Mouse (Mus musculus): ENCODE results near the gene Prr3. TPM values are rescaled to one million over a fixed set of nuclear protein-coding genes. Genes with fewer than 3 reads are reported as not detected.
A peak's percentile ranks its signal among the peaks of the same experiment; 100 is the strongest.
"Not testable (repeated sequence)": the region's sequence is repeated elsewhere in the genome, so short reads cannot be mapped to it uniquely, and the experiment has no call there.

The Prr3 gene
- total RNA-seq (2021): 10 to 100 TPM; 47.7 to 53.8 TPM

GRCm38 (mm10) chr17:35979401-35980362 is at the start of gene Prr3, which contains the start of gene Gnl1:
Gene Prr3 (minus strand): TSS chr17:35980236.
Gene Gnl1 (plus strand): TSS chr17:35979851.
- peak; percentile 93 for DNase-seq

- DNase-seq: no peak
Observed at GRCm38 (mm10) chr17:36028879-36029619, 49.0 kb upstream of the Prr3 start.

- DNase-seq: no peak
Observed at GRCm38 (mm10) chr17:36027663-36028062, 47.6 kb upstream of the Prr3 start.

GRCm38 (mm10) chr17:36025901-36026300 is 45.9 kb upstream of the Prr3 start:
- DNase-seq: no peak

DNA sequence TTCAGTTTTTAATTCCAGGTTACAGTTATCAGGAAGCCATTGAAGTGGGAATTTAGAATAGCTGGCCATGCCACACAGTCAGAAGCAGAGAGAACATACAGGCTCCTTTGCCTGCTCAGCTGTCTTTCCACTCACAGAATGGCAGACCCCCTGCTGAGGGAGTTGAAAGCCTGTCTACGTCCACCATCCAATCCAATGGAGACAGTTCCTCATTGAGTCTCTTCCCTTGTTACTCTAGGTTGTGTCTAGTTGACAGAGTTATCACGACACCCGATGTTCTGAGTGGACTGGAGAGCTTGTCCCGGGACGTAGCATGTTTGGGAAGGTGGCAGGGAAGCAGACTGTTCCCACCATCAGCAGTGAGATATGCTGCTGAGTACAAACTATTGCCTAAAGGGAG is 45.2 kb upstream of the Prr3 start:
- no peak for DNase-seq

GRCm38 (mm10) chr17:36023710-36024654 is 43.9 kb upstream of the Prr3 start:
- no peak for DNase-seq

DNA sequence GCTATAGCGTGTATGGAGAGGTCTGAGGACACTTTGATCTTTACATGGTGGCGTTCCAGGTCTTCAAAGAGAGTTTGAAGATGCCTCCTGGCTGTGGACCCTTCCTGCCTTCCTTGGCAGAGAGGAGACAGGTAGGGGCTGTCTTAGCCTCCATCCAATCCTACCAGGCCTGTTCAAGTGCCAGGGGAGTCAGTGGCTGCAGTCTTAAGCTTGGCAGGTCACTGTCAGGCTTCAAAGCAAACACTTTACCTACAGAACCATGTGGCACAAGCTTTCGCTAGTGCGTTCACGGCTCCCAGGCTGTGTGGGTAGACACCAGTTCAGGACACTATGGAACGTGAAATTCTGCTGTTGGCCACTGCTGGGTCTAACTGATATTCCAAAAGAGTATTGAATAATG is 42.9 kb upstream of the Prr3 start:
- DNase-seq: no peak

GRCm38 (mm10) chr17:36022098-36022497 is 42.1 kb upstream of the Prr3 start:
- no peak for DNase-seq

DNA sequence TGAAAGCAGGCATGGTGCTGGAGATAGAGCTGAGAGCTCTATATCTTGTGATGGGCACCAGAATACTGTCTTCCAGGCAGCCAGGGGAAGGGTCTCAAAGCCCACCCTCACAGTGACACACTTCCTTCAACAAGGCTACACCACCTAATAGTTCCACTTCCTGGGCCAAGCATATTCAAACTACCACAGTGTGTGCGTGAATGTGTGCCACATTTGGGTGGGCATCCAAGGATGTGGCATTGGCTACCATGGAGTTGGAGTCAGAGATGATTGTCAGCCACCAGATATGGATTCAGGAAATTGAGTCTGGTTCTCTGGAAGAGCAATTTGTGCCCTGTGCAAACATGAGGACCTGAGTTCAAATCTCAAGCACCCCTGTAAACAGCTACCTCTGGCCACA is 41.3 kb upstream of the Prr3 start:
- DNase-seq: no peak

GRCm38 (mm10) chr17:36020191-36021073 is 40.4 kb upstream of the Prr3 start, which contains the start of gene H2-T24:
Gene H2-T24 (minus strand): TSS chr17:36020560.
- DNase-seq: peak in 1 of 2 experiments; percentile 37

- DNase-seq: no peak
Observed at GRCm38 (mm10) chr17:36019519-36019918, 39.5 kb upstream of the Prr3 start.

- no peak for DNase-seq
Observed at GRCm38 (mm10) chr17:36018979-36019378, 38.9 kb upstream of the Prr3 start.

GRCm38 (mm10) chr17:36017046-36017445 is 37.0 kb upstream of the Prr3 start:
- no peak for DNase-seq

GRCm38 (mm10) chr17:36014977-36015376 is 34.9 kb upstream of the Prr3 start:
- DNase-seq: no peak

DNA sequence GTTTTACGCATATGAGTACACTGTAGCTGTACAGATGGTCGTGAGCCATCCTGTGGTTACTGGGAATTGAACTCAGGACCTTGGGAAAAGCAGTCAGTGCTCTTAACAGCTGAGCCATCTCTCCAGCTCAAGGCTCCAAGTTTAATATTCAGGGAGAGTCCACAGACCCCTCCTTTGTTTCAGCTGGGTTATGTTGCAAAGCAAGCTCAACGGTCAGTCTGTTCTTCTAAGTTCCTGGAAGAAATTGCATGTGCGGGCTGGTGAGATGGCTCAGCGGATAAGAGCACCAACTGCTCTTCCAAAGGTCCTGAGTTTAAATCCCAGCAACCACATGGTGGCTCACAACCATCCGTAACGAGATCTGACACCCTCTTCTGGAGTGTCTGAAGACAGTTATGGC is 24.4 kb upstream of the Prr3 start:
- not testable (repeated sequence) for DNase-seq

GRCm38 (mm10) chr17:36003331-36003730 is 23.3 kb upstream of the Prr3 start:
- DNase-seq: no peak

DNA sequence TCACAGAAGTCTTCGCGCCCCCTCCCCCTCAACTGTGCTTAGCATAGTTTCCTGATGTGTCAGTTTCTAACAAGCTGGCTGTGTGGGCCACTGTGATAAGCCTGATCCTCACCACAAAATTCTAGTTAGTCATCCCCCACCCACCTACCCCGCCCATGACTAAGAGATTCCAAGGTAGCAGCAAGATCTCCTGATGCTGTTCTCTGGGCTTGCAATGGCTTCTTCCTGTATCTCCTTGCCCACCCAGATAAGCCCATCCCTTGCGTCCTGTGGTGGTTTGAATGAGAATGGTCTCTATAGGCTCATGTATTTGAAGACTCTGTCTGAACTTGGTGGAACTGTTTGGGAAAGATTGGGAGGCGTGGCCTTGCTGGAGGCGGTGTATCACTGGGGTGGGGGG is 21.9 kb upstream of the Prr3 start:
- DNase-seq: no peak

- no peak for DNase-seq
Observed at GRCm38 (mm10) chr17:36001121-36001897, 21.3 kb upstream of the Prr3 start.

- DNase-seq: no peak
Observed at GRCm38 (mm10) chr17:36000349-36000748, 20.3 kb upstream of the Prr3 start.

DNA sequence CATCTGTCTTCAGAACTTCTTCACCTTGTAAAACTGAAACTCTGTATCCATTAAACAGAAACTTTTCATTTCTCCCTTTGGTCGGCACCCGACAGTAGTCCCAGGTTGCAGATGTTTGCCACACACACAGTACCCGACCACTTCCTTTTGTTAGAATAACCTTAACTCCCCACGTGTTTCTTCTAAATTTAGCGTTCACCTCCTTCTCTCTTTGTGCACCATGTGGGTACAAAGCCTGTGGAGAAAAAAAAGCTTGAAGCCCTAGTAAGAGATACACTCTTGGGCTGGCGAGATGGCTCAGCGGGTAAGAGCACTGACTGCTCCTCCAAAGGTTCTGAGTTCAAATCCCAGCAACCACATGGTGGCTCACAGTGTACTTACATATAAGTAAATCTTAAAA is 19.3 kb upstream of the Prr3 start:
- DNase-seq: no peak

All from layer of hippocampus, postnatal 36 days (tissue).